In genomic region chr2:35336388-35337280, GRCm38 (mm10) we compare ENCODE assay signal across 8 mouse cellular contexts. TPM values are rescaled to one million over a fixed set of nuclear protein-coding genes. Genes with fewer than 3 reads are reported as not detected.
DNase-seq lines count a peak whose midpoint lies in the region; ATAC-seq and TF ChIP-seq lines count a peak whose summit lies in the region.

Stom (minus strand) TSS chr2:35336976.

- DNase-seq in gastrocnemius, adult 8-10 months (ENCODE audit: low spot score in 2 of 2): peak; percentile 99 to 100
- peak; percentile 77 for DNase-seq in hindlimb bud, embryonic 11.5 days (ENCODE audit: extremely low spot score, low read depth, low spot score)
- peak; percentile 96 for DNase-seq in left cerebral cortex, adult 8-10 months (ENCODE audit: low spot score in 2 of 2)
- DNase-seq in right cerebral cortex, postnatal 10 days (ENCODE audit: low spot score in 2 of 2): peak; percentile 98 to 99
- DNase-seq in urinary bladder, postnatal 25 days (ENCODE audit: low spot score): peak; percentile 100

- peaks cover 16% of the 10 kb centered on the region for H3K36me3 ChIP-seq in megakaryocyte, embryonic 14.5 days (replicated peaks; ENCODE audit: low read length)

- TF ChIP-seq POLR2A in cortical plate, adult 2 months (IDR thresholded peaks at IDR 0.05; ENCODE audit: extremely low read depth, insufficient read depth, low read length): peak; percentile 66

- H3K27ac ChIP-seq in cortical plate, adult 2 months (ENCODE audit: insufficient read depth, low read length): 0 out of 2 replicates have a peak within 1 kb of the TSS, but pooled peaks have one; percentile 15

- peak; percentile 96 for ATAC-seq in activated CD4-positive, CD25-positive, alpha-beta regulatory T cell, adult 4 months

- peak within 1 kb of the TSS; percentile 54 for H3K4me3 ChIP-seq in cortical plate, adult 2 months (ENCODE audit: insufficient read depth, low read length)
- peak within 1 kb of the TSS; percentile 92 for H3K4me3 ChIP-seq in megakaryocyte, embryonic 14.5 days (replicated peaks)

- H3K9me3 ChIP-seq in megakaryocyte, embryonic 14.5 days: no peaks in the 10 kb centered on the region

- no peak for TF ChIP-seq CTCF in cortical plate, adult 2 months (IDR thresholded peaks at IDR 0.05; ENCODE audit: extremely low read depth, insufficient read depth, low read length)

- no peaks in the 10 kb centered on the region for H3K27me3 ChIP-seq in megakaryocyte, embryonic 14.5 days (replicated peaks)

- H3K4me1 ChIP-seq in cortical plate, adult 2 months (ENCODE audit: control insufficient read depth, insufficient read depth, low read length): no peaks in the 10 kb centered on the region
- H3K4me1 ChIP-seq in megakaryocyte, embryonic 14.5 days: peaks cover 62% of the 10 kb centered on the region

RNA-seq across cellular contexts. Expression of gene Stom, which starts in this region (rescaled TPM):
- 1 to 10 TPM; 2.7 to 4.0 TPM for polyA plus RNA-seq in activated CD4-positive, CD25-positive, alpha-beta regulatory T cell, adult 4 months (2017; shearing (Covaris generic))
- 12.7 and 14.7 TPM in 2 replicates for polyA plus RNA-seq in cortical plate, adult 2 months (2012; rRNA removed)
- total RNA-seq in gastrocnemius, adult 8-10 months (2022): 10 to 100 TPM; 25.3 to 27.8 (median 26.6) TPM
- 10 to 100 TPM in 2 of 4 experiments, 1 to 10 TPM in 2; 9.5 to 12.0 (median 10.4) TPM for total RNA-seq in left cerebral cortex, adult 8-10 months (2022)
- 26.2 and 42.0 TPM in 2 replicates for polyA plus RNA-seq in megakaryocyte, embryonic 14.5 days (2012; ENCODE audit: insufficient read depth, low replicate concordance)

Comparison
In these comparisons a context has a peak if more than half of its experiments do, and no peak if none do; other contexts are left out.
1. Peak in every context shown above with its lines: DNase-seq, ATAC-seq, H3K4me3 ChIP-seq and H3K27ac ChIP-seq.